Mouse (Mus musculus) midbrain, embryonic 16.5 days (tissue): ENCODE measurements around the gene Abcb9. TPM values are rescaled to one million over a fixed set of nuclear protein-coding genes. Genes with fewer than 3 reads are reported as not detected.

Source experiments
- ATAC-seq: fragments of 200-750 bp; cut with Nextera tagmentation; 2 replicates; pipeline ENCODE4 v1.8.0; 2017; ENCODE audit warnings: moderate TSS enrichment
- H3K27ac ChIP-seq: fragments of 300-500 bp; sonication (generic); 2 replicates; pipeline ENCODE4 v1.5.1; 2014; ENCODE audit warnings: mild to moderate bottlenecking, low read length, mixed read lengths
- H3K27me3 ChIP-seq: fragments of 300-500 bp; sonication (generic); 2 replicates; pipeline ENCODE4 v1.6.1; 2014; ENCODE audit warnings: low read depth, low read length, mixed read lengths; ENCODE audit not compliant: control insufficient read depth, insufficient read depth
- H3K36me3 ChIP-seq: fragments of 300-500 bp; sonication (generic); 2 replicates; pipeline ENCODE4 v1.6.1; 2014; ENCODE audit warnings: mild to moderate bottlenecking, low read length, moderate library complexity, mixed read lengths; ENCODE audit not compliant: control insufficient read depth, insufficient read depth
- H3K4me1 ChIP-seq: fragments of 300-500 bp; sonication (generic); 2 replicates; pipeline ENCODE4 v1.6.1; 2014; ENCODE audit warnings: mild to moderate bottlenecking, low read length, mixed read lengths; ENCODE audit not compliant: control insufficient read depth, insufficient read depth
- H3K4me2 ChIP-seq: fragments of 300-500 bp; sonication (generic); 2 replicates; pipeline ENCODE4 v1.6.1; 2014; ENCODE audit warnings: mild to moderate bottlenecking, low read length, mixed read lengths
- H3K4me3 ChIP-seq: fragments of 300-500 bp; sonication (generic); 2 replicates; pipeline ENCODE4 v1.5.1; 2014; ENCODE audit warnings: low read depth, mild to moderate bottlenecking, low read length, moderate library complexity, mixed read lengths
- H3K9ac ChIP-seq: fragments of 300-500 bp; sonication (generic); 2 replicates; pipeline ENCODE4 v1.6.1; 2014; ENCODE audit warnings: low read depth, low read length, mixed read lengths
- H3K9me3 ChIP-seq: fragments of 300-500 bp; sonication (generic); replicated peaks from 2 replicates; pipeline ENCODE4 v1.6.1; 2014; ENCODE audit warnings: mild to moderate bottlenecking, low read length, mixed read lengths; ENCODE audit not compliant: control insufficient read depth, poor library complexity, severe bottlenecking
- WGBS: fragments of 180-500 bp; shearing (Covaris S2); extraction: QIAGEN DNeasy Blood & Tissue Kit; methylation state at CpG from one replicate; pipeline ENCODE4 v1.1.7; 2014; 5-methylcytosine and 5-hydroxymethylcytosine counted together
- polyA plus RNA-seq: library from polyadenylated mRNA; unstranded; fragments of >200 nt; fragmentation: Nextera tagmentation; extraction: Ambion mirVana; gene quantifications from 2 replicates; pipeline ENCODE4 v1.2.1, GENCODE M21; 2015

Abcb9 gene
- polyA plus RNA-seq = 15.5 and 21.7 TPM in 2 replicates

GRCm38 (mm10) chr5:124095596-124096232 is at the start of gene Abcb9:
Abcb9 (minus strand) TSS chr5:124095798.
- peak; percentile 82 for ATAC-seq
- no peaks in the 10 kb centered on the region for H3K36me3 ChIP-seq
- no peaks in the 10 kb centered on the region for H3K27me3 ChIP-seq
- no peaks in the 10 kb centered on the region for H3K9me3 ChIP-seq
- H3K4me1 ChIP-seq = no peaks in the 10 kb centered on the region
- peak within 1 kb of the TSS; percentile 61 for H3K4me3 ChIP-seq
- H3K4me2 ChIP-seq = peak within 1 kb of the TSS; percentile 63
- WGBS = 2% methylated on average over 42 of the region's 42 CpGs
- H3K9ac ChIP-seq = peak within 1 kb of the TSS; percentile 77
- 0 out of 2 replicates have a peak within 1 kb of the TSS, but pooled peaks have one; percentile 23 for H3K27ac ChIP-seq

- Histone ChIP-seq H3K4me1 (no peaks in the 10 kb centered on the region), H3K27me3 (no peaks in the 10 kb centered on the region), H3K4me2 (no peak overlapping the region), H3K4me3 (no peak overlapping the region), H3K9ac (no peak overlapping the region), H3K9me3 (no peaks in the 10 kb centered on the region), H3K36me3 (peaks cover 22% of the 10 kb centered on the region), H3K27ac (no peak overlapping the region)
- ATAC-seq = no peak
- 80% methylated on average over 7 of the region's 7 CpGs for WGBS
These were observed 42.5 kb upstream of the Abcb9 start for GRCm38 (mm10) chr5:124138066-124138465.

GRCm38 (mm10) chr5:124134261-124134660 is 38.7 kb upstream of the Abcb9 start:
- Histone ChIP-seq H3K4me1 (no peaks in the 10 kb centered on the region), H3K4me2 (no peak overlapping the region), H3K27me3 (no peaks in the 10 kb centered on the region), H3K9ac (no peak overlapping the region), H3K36me3 (peaks cover 26% of the 10 kb centered on the region), H3K27ac (no peak overlapping the region), H3K9me3 (no peaks in the 10 kb centered on the region), H3K4me3 (no peak overlapping the region)
- WGBS = 89% methylated on average over 5 of the region's 5 CpGs
- no peak for ATAC-seq

- Histone ChIP-seq H3K9ac (no peak overlapping the region), H3K27me3 (no peaks in the 10 kb centered on the region), H3K4me2 (no peak overlapping the region), H3K9me3 (no peaks in the 10 kb centered on the region), H3K27ac (no peak overlapping the region), H3K4me1 (no peaks in the 10 kb centered on the region), H3K4me3 (no peak overlapping the region), H3K36me3 (peaks cover 42% of the 10 kb centered on the region)
- WGBS = 93% methylated on average over 11 of the region's 11 CpGs
- ATAC-seq = no peak
These were observed 29.5 kb upstream of the Abcb9 start for GRCm38 (mm10) chr5:124125093-124125492.

GRCm38 (mm10) chr5:124122357-124122756 is 26.8 kb upstream of the Abcb9 start:
- Histone ChIP-seq H3K27ac (no peak overlapping the region), H3K36me3 (peaks cover 39% of the 10 kb centered on the region), H3K4me3 (no peak overlapping the region), H3K9ac (no peak overlapping the region), H3K4me1 (0 out of 2 replicates have a peak, but pooled peaks cover 3% of the 10 kb centered on the region), H3K4me2 (no peak overlapping the region), H3K27me3 (no peaks in the 10 kb centered on the region), H3K9me3 (no peaks in the 10 kb centered on the region)
- ATAC-seq = no peak
- 92% methylated on average over 18 of the region's 18 CpGs for WGBS

- 83% methylated on average over 5 of the region's 5 CpGs for WGBS
- H3K9ac ChIP-seq = no peak overlapping the region
These were observed 23.6 kb upstream of the Abcb9 start for GRCm38 (mm10) chr5:124119204-124119603.

GRCm38 (mm10) chr5:124115990-124116845 is 20.6 kb upstream of the Abcb9 start, which contains the start of gene Arl6ip4:
Arl6ip4 (plus strand) TSS chr5:124116089.
- Histone ChIP-seq H3K27ac (peak within 1 kb of the TSS; percentile 83), H3K36me3 (peaks cover 21% of the 10 kb centered on the region), H3K27me3 (no peaks in the 10 kb centered on the region), H3K4me1 (peaks cover 29% of the 10 kb centered on the region), H3K9ac (peak within 1 kb of the TSS; percentile 95), H3K4me2 (peak within 1 kb of the TSS; percentile 98), H3K4me3 (peak within 1 kb of the TSS; percentile 89), H3K9me3 (no peaks in the 10 kb centered on the region)
- ATAC-seq = peak; percentile 20
- 2% methylated on average over 64 of the region's 64 CpGs for WGBS

More at GRCm38 (mm10) chr5:124119204-124119603, 23.6 kb upstream of the Abcb9 start:
- Histone ChIP-seq H3K4me1 (peaks cover 17% of the 10 kb centered on the region), H3K9me3 (no peaks in the 10 kb centered on the region), H3K4me3 (no peak overlapping the region), H3K36me3 (peaks cover 29% of the 10 kb centered on the region), H3K4me2 (no peak overlapping the region), H3K27ac (no peak overlapping the region), H3K27me3 (no peaks in the 10 kb centered on the region)
- no peak for ATAC-seq

GRCm38 (mm10) chr5:124115531-124115930 is 19.9 kb upstream of the Abcb9 start:
- 25% methylated on average over 7 of the region's 7 CpGs for WGBS
- Histone ChIP-seq H3K4me1 (peaks cover 32% of the 10 kb centered on the region), H3K27me3 (no peaks in the 10 kb centered on the region)

More at GRCm38 (mm10) chr5:124115531-124115930, 19.9 kb upstream of the Abcb9 start:
- Histone ChIP-seq H3K4me3 (peak overlapping the region; percentile 89), H3K9me3 (no peaks in the 10 kb centered on the region), H3K27ac (peak overlapping the region; percentile 83), H3K36me3 (peaks cover 14% of the 10 kb centered on the region), H3K4me2 (peak overlapping the region; percentile 98), H3K9ac (peak overlapping the region; percentile 95)
- no peak for ATAC-seq
